Mouse (Mus musculus) forebrain, postnatal 0 days (tissue): ENCODE results near the gene Casc3. TPM values are rescaled to one million over a fixed set of nuclear protein-coding genes. Genes with fewer than 3 reads are reported as not detected.

Experiments
- ATAC-seq: fragments of 200-750 bp; cut with Nextera tagmentation; 2 replicates; pipeline ENCODE4 v1.8.0; 2017; ENCODE audit warnings: mild to moderate bottlenecking, moderate library complexity
- DNase-seq: peaks from one replicate; pipeline ENCODE4 v3.0.0-alpha.2; 2015
- H3K27ac ChIP-seq: fragments of 300-500 bp; sonication (generic); 2 replicates; pipeline ENCODE4 v1.5.1; 2014; ENCODE audit warnings: low read depth, mild to moderate bottlenecking, antibody characterized with exemption, low read length, moderate library complexity, mixed read lengths
- H3K27me3 ChIP-seq: fragments of 300-500 bp; sonication (generic); 2 replicates; pipeline ENCODE4 v1.6.1; 2014; ENCODE audit warnings: mild to moderate bottlenecking, low read length, mixed read lengths; ENCODE audit not compliant: insufficient read depth
- H3K36me3 ChIP-seq: fragments of 300-500 bp; sonication (generic); 2 replicates; pipeline ENCODE4 v1.6.1; 2014; ENCODE audit warnings: mild to moderate bottlenecking, moderate library complexity; ENCODE audit not compliant: insufficient read depth
- H3K4me1 ChIP-seq: fragments of 300-500 bp; sonication (generic); 2 replicates; pipeline ENCODE4 v1.6.1; 2014; ENCODE audit warnings: antibody characterized with exemption; ENCODE audit not compliant: insufficient read depth
- H3K4me2 ChIP-seq: fragments of 300-500 bp; sonication (generic); 2 replicates; pipeline ENCODE4 v1.6.1; 2014; ENCODE audit warnings: low read depth, mild to moderate bottlenecking, moderate library complexity
- H3K4me3 ChIP-seq: fragments of 300-500 bp; sonication (generic); 2 replicates; pipeline ENCODE4 v1.5.1; 2014; ENCODE audit warnings: low read depth, low read length, mixed read lengths
- H3K9ac ChIP-seq: fragments of 300-500 bp; sonication (generic); 2 replicates; pipeline ENCODE4 v1.6.1; 2014; ENCODE audit warnings: mild to moderate bottlenecking
- H3K9me3 ChIP-seq: fragments of 300-500 bp; sonication (generic); 2 replicates; pipeline ENCODE4 v1.6.1; 2016; ENCODE audit warnings: low read length
- CTCF ChIP-seq: sonication (generic); IDR thresholded peaks from 2 replicates; pipeline ENCODE4 v1.5.1; 2016; ENCODE audit warnings: antibody characterized with exemption, control low read depth, low read depth
- WGBS: fragments of 180-500 bp; shearing (Covaris S2); extraction: QIAGEN DNeasy Blood & Tissue Kit; methylation state at CpG from one replicate; pipeline ENCODE4 v1.1.7; 2014; 5-methylcytosine and 5-hydroxymethylcytosine counted together
- polyA plus RNA-seq: library from polyadenylated mRNA; unstranded; fragments of >200 nt; fragmentation: Nextera tagmentation; extraction: Ambion mirVana; gene quantifications from 2 replicates; pipeline ENCODE4 v1.2.1, GENCODE M21; 2015
- total RNA-seq: library from RNA; depleted of rRNA; stranded (reverse); fragments of >200 nt; gene quantifications from 2 replicates; pipeline ENCODE4 v1.2.3, GENCODE M21; 2014

Casc3 gene
- total and polyA plus RNA-seq, 2 experiments from 2014 or later, result 27.2 to 37.4 TPM

- under 1% methylated on average over 24 of the region's 30 CpGs for WGBS
- Histone ChIP-seq H3K9me3 (no peaks in the 10 kb centered on the region), H3K9ac (peak overlapping the region; percentile 98), H3K36me3 (no peaks in the 10 kb centered on the region; the same call in 1 of the 2 replicates), H3K27ac (peak overlapping the region; percentile 99), H3K4me1 (peaks cover 21% of the 10 kb centered on the region), H3K4me3 (peak overlapping the region; percentile 98), H3K4me2 (peak overlapping the region; percentile 71), H3K27me3 (no peaks in the 10 kb centered on the region)
- DNase-seq (peak; percentile 82), ATAC-seq (peak; percentile 66)
- peak; percentile 54 for TF ChIP-seq CTCF
Observed at GRCm38 (mm10) chr11:98794469-98795014, 10.2 kb upstream of the Casc3 start.

- peak within 1 kb of the TSS; percentile 98 for H3K9ac ChIP-seq
- ATAC-seq (peak; percentile 69), DNase-seq (peak; percentile 94)
- H3K27me3 ChIP-seq, result no peaks in the 10 kb centered on the region
- peak within 1 kb of the TSS; percentile 99 for H3K27ac ChIP-seq
- no peaks in the 10 kb centered on the region for H3K9me3 ChIP-seq
- WGBS, result under 1% methylated on average over 45 of the region's 89 CpGs
- peaks cover 3% of the 10 kb centered on the region for H3K36me3 ChIP-seq
- no peak; the same call in 1 of the 2 replicates for TF ChIP-seq CTCF
- peak within 1 kb of the TSS; percentile 71 for H3K4me2 ChIP-seq
- H3K4me1 ChIP-seq, result peaks cover 21% of the 10 kb centered on the region
- peak within 1 kb of the TSS; percentile 98 for H3K4me3 ChIP-seq
Observed at GRCm38 (mm10) chr11:98795015-98795713, 9.5 kb upstream of the Casc3 start, which contains the start of gene Msl1. TSS of gene Msl1 (plus strand) at chr11:98795516.

- Histone ChIP-seq H3K4me3 (peak overlapping the region; percentile 98), H3K4me1 (peaks cover 21% of the 10 kb centered on the region), H3K4me2 (peak overlapping the region; percentile 71), H3K27me3 (no peaks in the 10 kb centered on the region), H3K9me3 (no peaks in the 10 kb centered on the region), H3K36me3 (peaks cover 10% of the 10 kb centered on the region), H3K27ac (peak overlapping the region; percentile 99), H3K9ac (peak overlapping the region; percentile 98)
- WGBS, result 0% methylated on average over 48 of the region's 74 CpGs
- DNase-seq (peak; percentile 43), ATAC-seq (peak; percentile 12; the same call in 1 of the 2 replicates)
- peak; percentile 33 for TF ChIP-seq CTCF
Observed at GRCm38 (mm10) chr11:98795714-98796514, 8.8 kb upstream of the Casc3 start.

DNA sequence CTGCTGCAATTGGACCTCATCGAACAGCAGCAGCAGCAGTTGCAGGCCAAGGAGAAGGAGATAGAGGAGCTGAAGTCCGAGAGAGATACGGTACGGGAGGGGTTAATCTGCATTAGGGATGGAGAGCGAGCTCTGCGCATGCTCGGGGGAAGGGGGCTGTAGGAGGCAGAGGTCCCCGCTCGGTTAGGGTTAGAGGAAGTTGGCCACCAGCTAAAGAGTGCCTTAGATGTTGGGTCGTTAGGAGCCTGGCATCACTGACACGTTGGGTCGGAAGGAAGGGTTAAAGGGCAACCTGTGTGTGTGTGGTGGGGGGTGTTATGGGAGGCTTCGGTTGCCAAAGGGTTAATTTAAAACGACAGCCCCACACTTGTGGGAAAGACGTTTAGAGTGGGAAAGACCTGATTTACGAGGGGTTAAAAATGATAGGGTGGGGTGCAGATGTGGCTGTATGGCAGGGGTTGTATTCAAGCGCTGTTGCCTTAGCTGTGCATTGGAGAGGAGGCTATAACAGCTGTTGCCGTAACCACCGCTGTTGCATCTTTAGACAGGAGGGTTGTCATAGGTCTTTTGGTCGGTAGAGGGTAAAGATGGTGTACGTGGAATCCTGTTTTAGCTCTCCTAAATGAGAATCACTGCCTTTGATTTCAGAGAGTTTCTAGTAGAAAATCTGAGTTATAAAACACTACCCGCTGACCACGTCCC is 8.0 kb upstream of the Casc3 start:
- Histone ChIP-seq H3K4me1 (peaks cover 21% of the 10 kb centered on the region), H3K27ac (peak overlapping the region; percentile 99), H3K9ac (peak overlapping the region; percentile 98), H3K36me3 (peaks cover 16% of the 10 kb centered on the region), H3K9me3 (no peaks in the 10 kb centered on the region), H3K27me3 (no peaks in the 10 kb centered on the region), H3K4me2 (peak overlapping the region; percentile 71), H3K4me3 (peak overlapping the region; percentile 98)
- TF ChIP-seq CTCF, result no peak
- ATAC-seq (peak; percentile 61), DNase-seq (peak; percentile 92)
- 2% methylated on average over 23 of the region's 23 CpGs for WGBS

DNA sequence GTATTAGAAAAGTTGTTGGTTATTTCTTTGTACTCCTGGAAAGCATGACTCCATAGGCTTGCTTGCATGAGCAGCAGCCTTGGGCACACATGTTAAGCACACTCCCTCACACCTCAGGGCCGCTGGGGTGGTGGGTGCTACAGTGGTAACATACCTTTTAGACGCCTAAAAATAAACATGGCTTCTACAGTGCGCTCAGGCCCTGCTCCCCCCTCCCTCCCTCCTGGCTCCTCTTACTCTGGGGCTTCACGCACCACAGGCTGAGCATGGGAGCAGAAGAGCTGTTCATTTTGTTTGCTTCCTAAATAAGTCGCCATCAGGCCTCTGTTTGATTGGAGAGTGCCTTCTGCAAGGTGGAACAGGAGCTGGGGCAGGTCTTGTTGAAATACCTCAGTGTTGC is 7.4 kb upstream of the Casc3 start:
- TF ChIP-seq CTCF, result no peak
- peak overlapping the region; percentile 99 for H3K27ac ChIP-seq
- no peaks in the 10 kb centered on the region for H3K9me3 ChIP-seq
- 7% methylated on average over 5 of the region's 5 CpGs for WGBS
- H3K4me3 ChIP-seq, result peak overlapping the region; percentile 98
- DNase-seq (no peak), ATAC-seq (no peak)
- H3K4me1 ChIP-seq, result peaks cover 21% of the 10 kb centered on the region
- no peaks in the 10 kb centered on the region for H3K27me3 ChIP-seq
- peak overlapping the region; percentile 98 for H3K9ac ChIP-seq
- peak overlapping the region; percentile 71 for H3K4me2 ChIP-seq
- H3K36me3 ChIP-seq, result peaks cover 23% of the 10 kb centered on the region

DNA sequence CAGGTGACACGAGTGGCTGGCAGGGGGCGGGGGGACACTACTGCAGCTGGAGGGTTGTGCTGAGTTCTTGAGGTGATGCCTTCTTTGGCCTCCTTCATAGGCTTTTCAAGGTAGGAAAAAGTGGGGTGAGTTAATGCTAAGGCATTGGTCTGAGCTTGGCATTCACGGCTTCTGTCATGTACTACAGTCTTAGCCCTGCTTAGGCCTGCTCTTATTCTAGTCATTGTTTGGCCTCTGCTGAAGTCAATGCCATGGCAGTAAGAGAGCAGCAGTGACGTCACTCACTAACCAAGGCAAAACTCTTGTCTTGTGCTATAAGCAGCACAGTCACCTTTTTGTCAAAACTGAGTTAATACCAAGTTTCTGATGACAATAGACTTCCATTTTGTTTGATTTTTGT is 6.8 kb upstream of the Casc3 start:
- WGBS, result 27% methylated on average over 4 of the region's 4 CpGs

More for the DNA sequence above, 6.8 kb upstream of the Casc3 start:
- Histone ChIP-seq H3K9me3 (no peaks in the 10 kb centered on the region), H3K4me3 (peak overlapping the region; percentile 98), H3K27ac (0 out of 2 replicates have a peak overlapping the region, but pooled peaks have one; percentile 9), H3K4me2 (peak overlapping the region; percentile 71), H3K36me3 (peaks cover 28% of the 10 kb centered on the region), H3K4me1 (peaks cover 21% of the 10 kb centered on the region), H3K9ac (peak overlapping the region; percentile 98), H3K27me3 (no peaks in the 10 kb centered on the region)
- DNase-seq (no peak), ATAC-seq (no peak)
- TF ChIP-seq CTCF, result no peak
